Mouse (Mus musculus): ENCODE measurements around the gene Stub1. TPM values are rescaled to one million over a fixed set of nuclear protein-coding genes. Genes with fewer than 3 reads are reported as not detected.

The Stub1 gene
- polyA plus RNA-seq, 1 experiment from 2014 or later, result 404 TPM

DNA sequence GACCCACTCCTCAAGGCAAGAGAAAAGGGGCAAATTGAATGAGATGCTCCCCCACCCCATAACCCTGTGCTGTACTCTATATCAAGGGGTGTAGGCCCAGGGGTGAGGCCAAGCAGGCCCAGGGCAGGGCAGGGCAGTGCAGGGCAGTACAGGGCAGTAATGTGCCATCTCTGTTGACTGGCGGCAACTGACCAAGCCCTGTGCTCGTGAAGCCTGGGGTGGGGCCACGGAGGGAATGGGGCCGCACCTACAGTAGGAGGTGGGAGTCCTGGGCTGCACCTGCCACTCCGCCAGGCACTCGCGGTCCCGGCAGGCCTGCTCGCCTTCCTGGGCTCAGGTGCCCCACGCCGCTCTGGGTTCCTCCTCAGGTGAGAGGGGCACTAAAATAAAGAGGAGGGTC, 32.1 kb upstream of the Stub1 start:
- 87% methylated on average over 11 of the region's 11 CpGs for WGBS
- no peak for DNase-seq (ENCODE audit: low spot score)
- peaks cover 36% of the 10 kb centered on the region for H3K36me3 ChIP-seq
- 0 out of 2 replicates have a peak overlapping the region, but pooled peaks have one; percentile 6 for H3K27ac ChIP-seq
- peaks cover 57% of the 10 kb centered on the region for H3K4me1 ChIP-seq
- H3K4me3 ChIP-seq, result 0 out of 2 replicates have a peak overlapping the region, but pooled peaks have one; percentile 1
- H3K27me3 ChIP-seq (ENCODE audit: insufficient read depth, poor library complexity, severe bottlenecking), result no peaks in the 10 kb centered on the region
- no peaks in the 10 kb centered on the region for H3K9me3 ChIP-seq

GRCm38 (mm10) chr17:25864311-25864710, 31.1 kb upstream of the Stub1 start:
- Histone ChIP-seq H3K27me3 (ENCODE audit: insufficient read depth, poor library complexity, severe bottlenecking) (no peaks in the 10 kb centered on the region), H3K4me3 (no peak overlapping the region), H3K4me1 (peaks cover 64% of the 10 kb centered on the region), H3K36me3 (peaks cover 36% of the 10 kb centered on the region), H3K27ac (no peak overlapping the region), H3K9me3 (no peaks in the 10 kb centered on the region)
- DNase-seq (ENCODE audit: low spot score), result no peak
- WGBS, result 92% methylated on average over 14 of the region's 14 CpGs

GRCm38 (mm10) chr17:25863681-25864080, 30.5 kb upstream of the Stub1 start:
- Histone ChIP-seq H3K9me3 (no peaks in the 10 kb centered on the region), H3K4me1 (peaks cover 58% of the 10 kb centered on the region), H3K27ac (no peak overlapping the region), H3K36me3 (peaks cover 36% of the 10 kb centered on the region), H3K4me3 (no peak overlapping the region), H3K27me3 (ENCODE audit: insufficient read depth, poor library complexity, severe bottlenecking) (no peaks in the 10 kb centered on the region)
- no peak for DNase-seq (ENCODE audit: low spot score)
- WGBS, result 88% methylated on average over 6 of the region's 6 CpGs

DNA sequence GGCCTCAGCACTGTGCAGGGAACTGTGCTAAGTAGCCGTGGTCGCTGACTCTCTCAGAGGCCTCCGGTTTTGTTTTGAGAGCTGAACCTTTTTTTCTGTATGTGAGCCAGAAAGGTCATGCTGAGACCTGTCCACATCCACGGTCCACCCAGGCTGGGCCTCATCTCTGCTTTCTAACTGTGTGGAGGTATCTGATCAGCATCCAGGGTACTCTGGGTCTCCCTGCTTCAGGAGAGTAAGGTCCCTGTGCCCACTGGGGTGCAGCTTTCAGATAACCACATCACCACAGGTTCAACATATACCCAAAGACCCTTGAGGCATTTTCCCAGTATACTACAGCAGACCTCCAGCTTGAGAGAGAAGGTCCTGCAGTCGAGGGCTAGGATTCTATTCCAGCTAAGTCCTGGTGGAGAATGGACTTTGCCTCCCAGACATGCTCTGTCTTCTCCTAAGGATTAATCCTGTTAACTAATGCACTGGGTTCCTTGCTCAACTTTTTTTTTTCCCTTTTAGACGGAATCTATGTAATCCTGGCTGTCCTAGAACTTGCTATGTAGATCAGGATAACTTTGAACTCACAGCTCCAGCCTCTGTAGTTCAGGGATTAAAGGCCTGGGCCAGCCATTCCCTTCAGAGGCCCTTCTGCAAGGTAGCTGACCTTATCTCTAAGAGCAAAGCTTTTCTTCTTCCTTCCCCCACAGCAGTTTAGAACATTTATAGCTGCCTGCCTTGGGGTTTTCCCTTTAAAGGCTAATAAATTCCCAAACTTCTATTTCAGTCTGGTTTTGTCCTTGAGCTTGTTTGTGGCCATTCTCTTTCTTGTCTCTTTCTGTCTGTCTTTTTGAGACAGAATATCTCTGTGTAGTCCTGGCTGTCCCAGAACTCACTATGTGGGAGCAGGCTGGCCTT, 28.8 kb upstream of the Stub1 start:
- 13% methylated on average over 6 of the region's 6 CpGs for WGBS
- peak overlapping the region; percentile 76 for H3K4me3 ChIP-seq
- DNase-seq (ENCODE audit: low spot score), result no peak
- H3K4me1 ChIP-seq, result peaks cover 41% of the 10 kb centered on the region
- H3K36me3 ChIP-seq, result peaks cover 38% of the 10 kb centered on the region
- H3K27ac ChIP-seq, result peak overlapping the region; percentile 92
- H3K9me3 ChIP-seq, result no peaks in the 10 kb centered on the region
- no peaks in the 10 kb centered on the region for H3K27me3 ChIP-seq (ENCODE audit: insufficient read depth, poor library complexity, severe bottlenecking)

GRCm38 (mm10) chr17:25860832-25861703, 27.9 kb upstream of the Stub1 start, which contains the start of gene Wdr90:
Gene Wdr90, minus strand, starts transcription at chr17:25861501.
- Histone ChIP-seq H3K27ac (peak within 1 kb of the TSS; percentile 92), H3K27me3 (ENCODE audit: insufficient read depth, poor library complexity, severe bottlenecking) (no peaks in the 10 kb centered on the region), H3K9me3 (no peaks in the 10 kb centered on the region), H3K4me3 (peak within 1 kb of the TSS; percentile 76), H3K4me1 (peaks cover 32% of the 10 kb centered on the region), H3K36me3 (peaks cover 33% of the 10 kb centered on the region)
- DNase-seq (ENCODE audit: low spot score), result peak; percentile 96
- WGBS, result 4% methylated on average over 65 of the region's 65 CpGs

DNA sequence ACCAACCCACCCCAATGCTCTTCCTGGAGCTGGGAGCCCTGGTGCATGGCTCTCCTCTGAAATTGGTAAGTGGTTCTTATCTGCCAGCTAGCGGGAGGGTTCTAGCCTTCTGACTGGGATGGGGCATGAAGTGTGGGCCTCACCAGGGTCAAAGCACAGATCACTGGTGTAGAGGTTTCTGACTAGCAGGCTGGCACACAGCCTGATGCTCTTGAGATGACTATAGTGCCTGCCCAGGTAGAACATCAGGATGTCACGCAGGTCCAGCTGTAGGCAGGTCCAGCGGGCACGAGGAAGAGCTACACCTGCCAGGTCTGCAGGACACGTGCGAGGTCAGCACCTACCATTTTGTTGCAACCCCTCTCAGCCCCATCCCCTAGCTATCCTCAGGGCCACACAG, 27.0 kb upstream of the Stub1 start:
- H3K36me3 ChIP-seq, result peaks cover 32% of the 10 kb centered on the region
- no peaks in the 10 kb centered on the region for H3K9me3 ChIP-seq
- whole genome bisulfite sequencing, result 94% methylated on average over 6 of the region's 6 CpGs
- no peak for DNase-seq (ENCODE audit: low spot score)
- H3K4me1 ChIP-seq, result peaks cover 28% of the 10 kb centered on the region
- peak overlapping the region; percentile 76 for H3K4me3 ChIP-seq
- H3K27ac ChIP-seq, result no peak overlapping the region
- no peaks in the 10 kb centered on the region for H3K27me3 ChIP-seq (ENCODE audit: insufficient read depth, poor library complexity, severe bottlenecking)

DNA sequence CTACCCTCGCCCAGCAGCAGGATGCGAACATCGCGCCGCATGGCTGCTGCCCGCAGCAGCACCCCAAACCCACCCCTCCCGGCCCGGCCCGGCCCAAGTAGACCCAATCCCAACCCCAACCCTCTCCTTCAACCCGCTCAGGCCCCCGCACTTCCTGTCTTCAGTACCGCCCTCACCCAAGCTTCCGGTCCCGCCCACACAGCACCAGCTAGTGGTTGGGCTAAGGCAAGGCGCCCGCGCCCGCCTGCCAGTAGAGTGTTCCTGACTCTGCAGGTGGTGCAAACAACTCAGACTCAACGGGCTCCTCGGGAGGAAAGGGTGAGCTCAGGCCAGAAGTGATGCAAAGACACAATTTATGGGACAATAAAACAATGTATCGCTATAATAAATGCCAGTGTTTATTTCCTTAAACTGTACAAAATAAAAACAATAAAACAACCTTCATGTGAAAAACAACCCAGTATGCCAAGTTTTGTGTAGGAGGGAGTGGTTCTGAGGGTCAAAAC, 11.2 kb upstream of the Stub1 start, which contains the start of gene Rhot2:
Rhot2 (minus strand) TSS at position 456 of the 506 bp plus-strand sequence.
- no peaks in the 10 kb centered on the region for H3K9me3 ChIP-seq
- H3K27me3 ChIP-seq (ENCODE audit: insufficient read depth, poor library complexity, severe bottlenecking), result no peaks in the 10 kb centered on the region
- H3K4me3 ChIP-seq, result peak within 1 kb of the TSS; percentile 89
- peak within 1 kb of the TSS; percentile 96 for H3K27ac ChIP-seq
- H3K4me1 ChIP-seq, result peaks cover 32% of the 10 kb centered on the region
- H3K36me3 ChIP-seq, result peaks cover 77% of the 10 kb centered on the region
- peak; percentile 97 for DNase-seq (ENCODE audit: low spot score)
- under 1% methylated on average over 21 of the region's 21 CpGs for whole genome bisulfite sequencing

DNA sequence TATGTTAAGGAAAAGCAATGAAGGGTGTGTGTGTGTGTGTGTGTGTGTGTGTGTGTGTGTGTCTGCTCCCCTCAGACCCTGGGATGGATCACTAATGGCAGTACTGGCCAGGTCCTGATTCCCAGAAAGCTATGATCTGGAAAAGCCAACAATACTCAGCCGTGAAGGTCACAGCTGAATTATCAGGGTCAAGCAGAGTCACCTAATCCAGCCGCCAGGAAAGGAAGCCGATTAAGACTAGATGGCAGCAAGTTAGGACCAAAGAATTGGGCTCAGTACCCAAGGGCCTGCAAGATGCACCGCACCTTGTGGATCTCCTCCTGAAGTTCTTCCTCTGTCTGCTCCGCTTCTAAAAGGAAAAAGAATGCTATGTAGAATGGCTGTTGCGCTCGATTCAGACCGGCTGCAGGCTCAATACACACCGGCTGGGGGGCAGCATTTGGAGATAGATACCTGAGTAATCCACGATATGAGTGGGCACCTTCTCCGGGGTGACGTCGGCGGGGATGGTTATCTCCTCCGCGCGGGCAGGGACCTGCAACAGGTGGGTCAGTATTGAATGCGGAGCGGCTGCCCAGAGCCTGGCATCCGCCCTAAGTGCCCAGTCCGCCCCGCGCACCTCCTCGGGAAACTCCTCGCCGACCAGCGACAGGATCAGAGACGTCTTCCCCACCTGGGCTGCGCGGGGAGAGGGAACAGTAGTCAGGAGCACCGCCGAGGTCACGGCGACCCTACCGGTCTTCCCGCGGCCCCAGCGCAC, 10.6 kb upstream of the Stub1 start:
- Histone ChIP-seq H3K9me3 (no peaks in the 10 kb centered on the region), H3K27me3 (ENCODE audit: insufficient read depth, poor library complexity, severe bottlenecking) (no peaks in the 10 kb centered on the region), H3K27ac (peak overlapping the region; percentile 96), H3K4me1 (peaks cover 36% of the 10 kb centered on the region), H3K36me3 (peaks cover 77% of the 10 kb centered on the region), H3K4me3 (peak overlapping the region; percentile 89)
- WGBS, result 3% methylated on average over 38 of the region's 38 CpGs
- no peak for DNase-seq (ENCODE audit: low spot score)

GRCm38 (mm10) chr17:25843122-25843521, 9.9 kb upstream of the Stub1 start:
- H3K4me3 ChIP-seq, result peak overlapping the region; percentile 89
- WGBS, result 88% methylated on average over 4 of the region's 4 CpGs
- no peak for DNase-seq (ENCODE audit: low spot score)
- no peaks in the 10 kb centered on the region for H3K9me3 ChIP-seq
- peaks cover 37% of the 10 kb centered on the region for H3K4me1 ChIP-seq
- peaks cover 77% of the 10 kb centered on the region for H3K36me3 ChIP-seq
- H3K27me3 ChIP-seq (ENCODE audit: insufficient read depth, poor library complexity, severe bottlenecking), result no peaks in the 10 kb centered on the region
- peak overlapping the region; percentile 96 for H3K27ac ChIP-seq

- no peaks in the 10 kb centered on the region for H3K9me3 ChIP-seq
- 88% methylated on average over 3 of the region's 3 CpGs for WGBS
- H3K4me1 ChIP-seq, result peaks cover 43% of the 10 kb centered on the region
- H3K27ac ChIP-seq, result no peak overlapping the region
- H3K27me3 ChIP-seq (ENCODE audit: insufficient read depth, poor library complexity, severe bottlenecking), result no peaks in the 10 kb centered on the region
- no peak overlapping the region for H3K4me3 ChIP-seq
- peaks cover 76% of the 10 kb centered on the region for H3K36me3 ChIP-seq
- DNase-seq (ENCODE audit: low spot score), result no peak
Measured at GRCm38 (mm10) chr17:25842509-25842908, 9.3 kb upstream of the Stub1 start.

- Histone ChIP-seq H3K27me3 (ENCODE audit: insufficient read depth, poor library complexity, severe bottlenecking) (no peaks in the 10 kb centered on the region), H3K9me3 (no peaks in the 10 kb centered on the region), H3K27ac (no peak within 1 kb of the TSS), H3K4me1 (peaks cover 55% of the 10 kb centered on the region), H3K4me3 (no peak within 1 kb of the TSS), H3K36me3 (peaks cover 67% of the 10 kb centered on the region)
- 95% methylated on average over 22 of the region's 22 CpGs for WGBS
- no peak for DNase-seq (ENCODE audit: low spot score)
Measured at GRCm38 (mm10) chr17:25841117-25841880, 8.1 kb upstream of the Stub1 start, which contains the start of gene Gm20683. Gene Gm20683, minus strand, starts transcription at chr17:25841763.

Measured in heart, embryonic 10.5 days (tissue).